ENCODE assay signal across 33 mouse cellular contexts in genomic region chr7:15968322-15968721, GRCm38 (mm10). TPM values are rescaled to one million over a fixed set of nuclear protein-coding genes. Genes with fewer than 3 reads are reported as not detected.
"Had no signal": no experiment of that assay in that cellular context is flagged by ENCODE, and none has a peak within 500 bp of the region (broad histone marks: within the 10 kb centered on the region; RNA-seq: fewer than 3 reads in every experiment).

No protein-coding gene starts in this region.

- H3K4me3 ChIP-seq: limb, embryonic 10.5 days; liver, embryonic 12.5 days; liver, embryonic 13.5 days; liver, embryonic 15.5 days; lung, embryonic 15.5 days; megakaryocyte, embryonic 14.5 days; midbrain, embryonic 10.5 days; midbrain, embryonic 12.5 days; midbrain, embryonic 13.5 days; midbrain, embryonic 15.5 days; neural tube, embryonic 12.5 days; neural tube, embryonic 13.5 days had no signal

- H3K4me2 ChIP-seq: limb, embryonic 15.5 days; liver, embryonic 11.5 days; lung, embryonic 15.5 days; midbrain, embryonic 11.5 days; midbrain, embryonic 13.5 days had no signal

- DNase-seq: left cerebral cortex, postnatal 4 days; liver; liver, embryonic 13.5 days; liver, postnatal 0 days; lung, adult 18-20 months; lung, adult 2 months; lung, embryonic 14.5 days; lung, postnatal 10 days; lung, postnatal 14 days; lung, postnatal 36 days; lung, postnatal 4 days; midbrain, embryonic 14.5 days had no signal

- ATAC-seq: liver, embryonic 12.5 days; liver, postnatal 0 days; lung, postnatal 0 days; midbrain, embryonic 15.5 days; midbrain, embryonic 16.5 days had no signal

- H3K4me1 ChIP-seq: limb, embryonic 12.5 days; neural tube, embryonic 12.5 days had no signal

- H3K9me3 ChIP-seq: limb, embryonic 13.5 days; limb, embryonic 15.5 days; liver, embryonic 12.5 days; liver, embryonic 13.5 days; liver, embryonic 15.5 days; lung, embryonic 15.5 days; midbrain, embryonic 10.5 days; midbrain, embryonic 12.5 days; midbrain, embryonic 13.5 days; midbrain, embryonic 15.5 days; neural tube, embryonic 12.5 days; neural tube, embryonic 13.5 days had no signal

- H3K27ac ChIP-seq: limb, embryonic 10.5 days; limb, embryonic 12.5 days; limb, embryonic 13.5 days; limb, embryonic 15.5 days; liver, embryonic 12.5 days; liver, embryonic 13.5 days; liver, embryonic 14.5 days; liver, embryonic 15.5 days; lung, embryonic 15.5 days; macrophage; midbrain, embryonic 10.5 days; midbrain, embryonic 12.5 days; midbrain, embryonic 13.5 days; midbrain, embryonic 15.5 days; neural tube, embryonic 12.5 days; neural tube, embryonic 13.5 days had no signal

- H3K9ac ChIP-seq: limb, embryonic 12.5 days; limb, embryonic 13.5 days; limb, embryonic 15.5 days; liver, embryonic 12.5 days; liver, embryonic 13.5 days; liver, embryonic 14.5 days; liver, embryonic 15.5 days; liver, postnatal 0 days; lung, embryonic 14.5 days; lung, embryonic 15.5 days; midbrain, embryonic 12.5 days; midbrain, embryonic 13.5 days; midbrain, embryonic 15.5 days; neural tube, embryonic 12.5 days had no signal

- H3K27me3 ChIP-seq: limb, embryonic 12.5 days; limb, embryonic 13.5 days; limb, embryonic 15.5 days; liver, embryonic 13.5 days; lung, embryonic 15.5 days; midbrain, embryonic 12.5 days; midbrain, embryonic 13.5 days; midbrain, embryonic 15.5 days; neural tube, embryonic 12.5 days; neural tube, embryonic 13.5 days had no signal

RNA-seq across cellular contexts. Expression of gene Ehd2, which starts 1.0 kb away (rescaled TPM):
- total RNA-seq: monocyte, adult 5-6 weeks had no signal
- polyA plus RNA-seq: macrophage had no signal
